Mouse (Mus musculus) CH12.LX (cell line): ENCODE measurements around the gene Isoc2a. TPM values are rescaled to one million over a fixed set of nuclear protein-coding genes. Genes with fewer than 3 reads are reported as not detected.

Experiments
- DNase-seq: peaks from one replicate; pipeline ENCODE4 v3.0.0-alpha.2; 2013; ENCODE audit errors: extremely low read depth
- H3K27ac ChIP-seq: 2 replicates; pipeline ENCODE4 v1.5.1; 2012; ENCODE audit warnings: low read depth, mild to moderate bottlenecking, control low read depth, moderate library complexity; ENCODE audit not compliant: insufficient read depth
- H3K27me3 ChIP-seq: replicated peaks from 2 replicates; pipeline ENCODE3; 2012; ENCODE audit warnings: inconsistent platforms
- H3K36me3 ChIP-seq, 2 experiments: replicated peaks in 1 of 2; 2 replicates each; pipeline versions ENCODE3 to v1.6.1; 2012; ENCODE audit warnings: inconsistent platforms in 1 of 2, low read length in 1 of 2, mild to moderate bottlenecking in 1 of 2, mixed read lengths in 1 of 2, moderate library complexity in 1 of 2; ENCODE audit not compliant: control insufficient read depth in 1 of 2, insufficient read depth in 1 of 2
- H3K4me1 ChIP-seq, 2 experiments: 2 replicates each; pipeline ENCODE4 v1.6.1; 2012; ENCODE audit warnings: inconsistent platforms in 1 of 2, moderate library complexity in 1 of 2; ENCODE audit not compliant: insufficient read depth in 2 of 2, control insufficient read depth in 1 of 2
- H3K4me2 ChIP-seq: 2 replicates; pipeline ENCODE4 v1.6.1; 2012; ENCODE audit warnings: low read depth, mild to moderate bottlenecking, control low read depth; ENCODE audit not compliant: poor library complexity, insufficient read depth, severe bottlenecking
- H3K4me3 ChIP-seq, 3 experiments: fragments of 150-350 bp in 1 of 3; sonication (generic) in 1 of 3; replicated peaks in 1 of 3; 2 replicates each; pipeline versions ENCODE3 to v1.5.1; 2011 to 2012; ENCODE audit warnings: low read depth in 2 of 3, low read length in 2 of 3, mild to moderate bottlenecking in 2 of 3, moderate library complexity in 2 of 3, control low read depth in 1 of 3, improper control_type of control experiment in 1 of 3, inconsistent platforms in 1 of 3, mixed read lengths in 1 of 3; ENCODE audit not compliant: poor library complexity in 1 of 3
- H3K79me2 ChIP-seq: replicated peaks from 2 replicates; pipeline ENCODE4 v1.6.1; 2012; ENCODE audit warnings: mild to moderate bottlenecking, moderate library complexity; ENCODE audit not compliant: control insufficient read depth, poor library complexity, insufficient read depth, severe bottlenecking; ENCODE audit errors: extremely low read depth
- H3K9ac ChIP-seq: 2 replicates; pipeline ENCODE4 v1.6.1; 2012; ENCODE audit warnings: low read depth, mild to moderate bottlenecking, control low read depth, moderate library complexity; ENCODE audit not compliant: insufficient read depth
- H3K9me3 ChIP-seq: replicated peaks from 2 replicates; pipeline ENCODE3; 2012; ENCODE audit warnings: low read length, inconsistent platforms, mixed read lengths
- CHD2 ChIP-seq: IDR thresholded peaks from 2 replicates; pipeline ENCODE4 v1.6.1; 2011; ENCODE audit warnings: low read length, improper control_type of control experiment
- E2F4 ChIP-seq: IDR thresholded peaks from 2 replicates; pipeline ENCODE4 v1.6.1; 2011; ENCODE audit warnings: low read depth, low read length, improper control_type of control experiment; ENCODE audit not compliant: insufficient replicate concordance
- ELF1 ChIP-seq: IDR thresholded peaks from 2 replicates; pipeline ENCODE4 v1.6.1; 2014; ENCODE audit warnings: low read depth, mild to moderate bottlenecking, inconsistent platforms, low read length, improper control_type of control experiment
- EP300 ChIP-seq: IDR thresholded peaks from 2 replicates; pipeline ENCODE4 v1.6.1; 2011; ENCODE audit warnings: low read length, improper control_type of control experiment
- ETS1 ChIP-seq: conservative IDR thresholded peaks from 2 replicates; pipeline ENCODE4 v1.6.1; 2012; ENCODE audit warnings: low read depth, mild to moderate bottlenecking, inconsistent platforms, low read length, improper control_type of control experiment, moderate library complexity
- IRF4 ChIP-seq: IDR thresholded peaks from 2 replicates; pipeline ENCODE4 v1.6.1; 2014; ENCODE audit warnings: low read depth, mild to moderate bottlenecking, inconsistent platforms, low read length, improper control_type of control experiment
- JUN ChIP-seq: IDR thresholded peaks from 2 replicates; pipeline ENCODE4 v1.6.1; 2011; ENCODE audit warnings: low read depth, mild to moderate bottlenecking, low read length, improper control_type of control experiment, moderate library complexity; ENCODE audit not compliant: insufficient read depth
- JUND ChIP-seq: conservative IDR thresholded peaks from 2 replicates; pipeline ENCODE4 v1.6.1; 2011; ENCODE audit warnings: low read depth, low read length, improper control_type of control experiment
- MAX ChIP-seq: IDR thresholded peaks from 2 replicates; pipeline ENCODE4 v1.6.1; 2011; ENCODE audit warnings: low read length, improper control_type of control experiment
- MEF2A ChIP-seq: IDR thresholded peaks from 2 replicates; pipeline ENCODE4 v1.6.1; 2014; ENCODE audit warnings: low read depth, mild to moderate bottlenecking, inconsistent platforms, low read length, improper control_type of control experiment, borderline replicate concordance
- NRF1 ChIP-seq: IDR thresholded peaks from 2 replicates; pipeline ENCODE4 v1.6.1; 2014; ENCODE audit warnings: low read depth, mild to moderate bottlenecking, inconsistent platforms, low read length, improper control_type of control experiment, moderate library complexity
- PAX5 ChIP-seq: IDR thresholded peaks from 2 replicates; pipeline ENCODE4 v1.6.1; 2012; ENCODE audit warnings: low read length, inconsistent platforms, mixed read lengths
- POLR2A ChIP-seq: IDR thresholded peaks from 2 replicates; pipeline ENCODE4 v1.6.1; 2011; ENCODE audit warnings: low read depth, mild to moderate bottlenecking, improper control_type of control experiment, low read length
- POLR2AphosphoS2 ChIP-seq: IDR thresholded peaks from 2 replicates; pipeline ENCODE4 v1.6.1; 2011; ENCODE audit warnings: low read depth, low read length, improper control_type of control experiment
- RAD21 ChIP-seq: IDR thresholded peaks from 2 replicates; pipeline ENCODE4 v1.6.1; 2011; ENCODE audit warnings: low read depth, mild to moderate bottlenecking, low read length, improper control_type of control experiment, moderate library complexity
- RCOR1 ChIP-seq: conservative IDR thresholded peaks from 2 replicates; pipeline ENCODE4 v1.6.1; 2012; ENCODE audit warnings: low read depth, mild to moderate bottlenecking, inconsistent platforms, low read length, improper control_type of control experiment
- SIN3A ChIP-seq: IDR thresholded peaks from 2 replicates; pipeline ENCODE4 v1.6.1; 2012; ENCODE audit warnings: low read length, improper control_type of control experiment, inconsistent platforms
- SMC3 ChIP-seq: IDR thresholded peaks from 2 replicates; pipeline ENCODE4 v1.6.1; 2011; ENCODE audit warnings: low read depth, low read length, improper control_type of control experiment
- TCF12 ChIP-seq: IDR thresholded peaks from 2 replicates; pipeline ENCODE4 v1.6.1; 2014; ENCODE audit warnings: low read depth, mild to moderate bottlenecking, inconsistent platforms, low read length, improper control_type of control experiment
- UBTF ChIP-seq: IDR thresholded peaks from 2 replicates; pipeline ENCODE4 v1.6.1; 2012; ENCODE audit warnings: low read depth, mild to moderate bottlenecking, inconsistent platforms, low read length, improper control_type of control experiment, moderate library complexity
- USF1 ChIP-seq: IDR thresholded peaks from 2 replicates; pipeline ENCODE4 v1.6.1; 2014; ENCODE audit warnings: low read depth, mild to moderate bottlenecking, inconsistent platforms, low read length, improper control_type of control experiment
- USF2 ChIP-seq: conservative IDR thresholded peaks from 2 replicates; pipeline ENCODE4 v1.6.1; 2011; ENCODE audit warnings: low read depth, low read length, improper control_type of control experiment
- ZC3H11A ChIP-seq: IDR thresholded peaks from 2 replicates; pipeline ENCODE4 v1.6.1; 2012; ENCODE audit warnings: low read depth, mild to moderate bottlenecking, inconsistent platforms, low read length, improper control_type of control experiment
- ZNF384 ChIP-seq: IDR thresholded peaks from 2 replicates; pipeline ENCODE4 v1.6.1; 2012; ENCODE audit warnings: low read depth, low read length, improper control_type of control experiment, inconsistent platforms
- dilution Hi-C: fragments of 300-500 bp; cut with MboI; formaldehyde crosslinking; loops from 2 replicates; pipeline ENCODE4 v1.14.3; 2020; ENCODE audit warnings: low sequenced_read_pairs; ENCODE audit not compliant: extremely low pct_unique_long_range_greater_than_20kb, extremely low pct_ligation_motif_present
- in situ Hi-C: fragments of 300-500 bp; cut with MboI; formaldehyde crosslinking; loops from 3 replicates; pipeline ENCODE4 v1.14.3; 2019; ENCODE audit warnings: low sequenced_read_pairs, low pct_ligation_motif_present, low pct_unique_long_range_greater_than_20kb, mixed read lengths
- polyA plus RNA-seq: library from polyadenylated mRNA; unstranded; fragments of >175 nt; gene quantifications from 2 replicates; pipeline ENCODE4 v1.2.1, GENCODE M21; 2012; ENCODE audit warnings: low read depth; ENCODE audit not compliant: insufficient read length
- total RNA-seq, 2 experiments: library from RNA; depleted of rRNA; stranded (reverse); fragments of 300-350 nt in 1 of 2; fragments of >200 nt in 1 of 2; gene quantifications; 2 replicates each; pipeline ENCODE4 v1.2.3; 2012 to 2014

Isoc2a gene
- total and polyA plus RNA-seq, 3 experiments: 8.4 to 15.4 (median 12.9) TPM

DNA sequence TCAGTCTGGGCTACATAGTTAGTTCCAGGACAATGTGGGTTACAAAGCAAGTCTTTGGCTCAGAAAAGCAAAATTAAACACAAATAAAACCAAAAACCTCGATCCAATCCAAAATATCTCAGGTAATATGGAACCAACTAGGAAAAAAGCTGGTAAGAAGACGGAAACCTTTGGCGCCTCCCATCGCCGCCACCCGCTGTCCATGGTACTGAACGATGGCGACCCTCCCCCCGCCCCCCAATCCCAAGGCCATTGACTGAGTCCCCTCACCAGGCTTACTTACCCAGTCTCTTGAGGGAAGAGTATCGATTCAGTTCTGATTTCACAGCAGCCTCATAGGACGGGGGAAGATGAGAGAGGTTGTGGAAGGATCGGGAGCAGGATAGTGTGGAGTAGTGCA lies 46.5 kb upstream of the Isoc2a start:
- H3K27ac ChIP-seq: no peak overlapping the region
- H3K27me3 ChIP-seq: peaks cover 90% of the 10 kb centered on the region
- TF ChIP-seq POLR2AphosphoS2 (no peak), SMC3 (no peak), E2F4 (no peak), NRF1 (no peak), JUN (no peak), RCOR1 (no peak), ETS1 (no peak), ELF1 (no peak), POLR2A (no peak), MAX (no peak), JUND (no peak), USF1 (no peak), UBTF (no peak)
- in situ Hi-C loops: no loop called here
- DNase-seq: no peak
- dilution Hi-C loops: no loop called here
- no peaks in the 10 kb centered on the region for H3K4me1 ChIP-seq
- H3K9ac ChIP-seq: no peak overlapping the region
- no peak overlapping the region for H3K4me2 ChIP-seq
- H3K79me2 ChIP-seq: no peaks in the 10 kb centered on the region
- no peak overlapping the region for H3K4me3 ChIP-seq
- H3K9me3 ChIP-seq: no peaks in the 10 kb centered on the region
- no peaks in the 10 kb centered on the region for H3K36me3 ChIP-seq

DNA sequence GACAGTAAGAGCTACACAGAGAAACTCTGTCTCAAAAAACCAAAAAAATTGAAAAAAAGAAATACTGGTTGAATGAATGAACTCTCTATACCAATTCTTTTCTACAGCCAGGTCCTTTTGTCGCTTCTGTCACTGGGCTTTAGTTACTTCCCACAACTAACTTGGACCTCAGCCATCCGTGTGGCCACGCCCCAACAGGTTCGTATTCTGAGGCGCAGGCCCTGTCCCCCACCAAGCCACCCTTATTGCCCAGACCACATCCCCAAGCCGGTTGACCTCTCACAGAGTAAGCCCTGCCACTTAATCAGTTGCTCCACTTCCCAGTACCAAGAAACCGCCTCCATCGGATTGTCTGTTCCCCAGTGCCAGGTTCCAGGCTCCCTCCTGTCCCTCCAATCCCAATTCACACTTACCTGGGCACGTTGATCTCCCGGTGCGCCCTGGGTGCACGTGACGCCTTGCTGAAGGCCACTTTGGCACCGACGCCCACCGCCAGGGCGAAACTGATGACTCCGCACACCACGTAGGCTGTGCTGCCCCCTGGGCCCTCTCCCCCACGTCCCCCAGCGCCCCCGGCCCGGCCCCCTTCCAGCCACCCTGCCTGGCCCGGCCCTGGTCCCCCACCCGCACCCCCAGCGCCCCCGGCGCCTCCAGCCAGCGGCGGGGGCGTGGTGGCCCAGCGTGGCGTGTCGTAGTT lies 41.2 kb upstream of the Isoc2a start:
- Histone ChIP-seq H3K27ac (no peak overlapping the region), H3K9me3 (no peaks in the 10 kb centered on the region), H3K9ac (no peak overlapping the region), H3K27me3 (peaks cover 85% of the 10 kb centered on the region), H3K4me3 (no peak overlapping the region), H3K36me3 (no peaks in the 10 kb centered on the region), H3K4me1 (no peaks in the 10 kb centered on the region), H3K79me2 (no peaks in the 10 kb centered on the region), H3K4me2 (no peak overlapping the region)
- dilution Hi-C loops (no loop called here), in situ Hi-C loops (no loop called here)
- TF ChIP-seq ZC3H11A (no peak), TCF12 (no peak), RAD21 (no peak), USF2 (no peak), MEF2A (no peak), ETS1 (no peak), ZNF384 (no peak), EP300 (no peak), CHD2 (no peak), POLR2AphosphoS2 (no peak), SIN3A (no peak), PAX5 (no peak), IRF4 (no peak), E2F4 (no peak), RCOR1 (no peak), ELF1 (no peak)
- DNase-seq: no peak
